Mouse (Mus musculus): Measurements from ENCODE around the gene Lmnb2. TPM values are rescaled to one million over a fixed set of nuclear protein-coding genes. Genes with fewer than 3 reads are reported as not detected.

The Lmnb2 gene
- 10 to 100 TPM; 20.8 to 21.9 TPM for total RNA-seq (2021)
- long read RNA-seq, experiment 1, transcript Lmnb2-201 (12 exons, 3,531 nt): major isoform, 13 of 21 reads
- long read RNA-seq, experiment 1, partial matches to known transcripts: 1 of 21 reads
- long read RNA-seq, experiment 1, other reads (novel, unspliced or antisense): 7 of 21 reads
- long read RNA-seq, experiment 2, transcript Lmnb2-201 (12 exons, 3,531 nt): major isoform, 24 of 37 reads
- long read RNA-seq, experiment 2, partial matches to known transcripts: 0 of 37 reads
- long read RNA-seq, experiment 2, other reads (novel, unspliced or antisense): 13 of 37 reads

DNA sequence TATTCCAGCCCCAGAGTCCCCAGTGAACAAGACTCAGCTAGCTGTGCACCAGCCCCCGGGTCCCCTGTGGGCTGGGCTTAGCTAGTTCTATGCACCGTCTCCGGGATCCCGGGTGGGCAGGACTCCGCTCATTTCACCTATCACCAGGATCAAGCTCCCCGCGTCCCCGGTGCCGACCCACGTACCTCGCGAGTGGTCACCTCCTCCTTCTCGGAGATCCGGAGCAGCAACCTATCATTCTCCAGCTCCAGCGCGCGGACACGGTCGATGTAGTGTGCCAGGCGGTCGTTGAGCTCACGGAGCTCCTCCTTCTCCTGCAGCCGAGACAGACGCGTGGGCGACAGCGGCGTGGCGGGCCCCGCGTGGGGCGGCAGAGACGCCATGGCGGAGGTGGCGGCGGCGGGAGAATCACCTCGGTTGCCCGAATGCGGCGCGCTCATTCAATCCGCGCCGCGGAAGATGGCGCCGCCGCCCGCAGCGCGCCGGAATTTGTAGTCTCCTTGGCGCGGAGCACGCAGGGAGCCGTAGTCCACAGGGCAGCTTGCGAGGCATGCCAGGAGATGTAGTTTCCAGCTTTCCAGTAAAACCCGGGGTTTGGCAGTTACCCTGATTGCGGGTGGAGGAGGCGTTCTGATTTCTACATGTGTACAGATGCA is at the start of gene Lmnb2:
TSS of gene Lmnb2 (minus strand) at position 467 of the 656 bp plus-strand sequence.
- peak within 1 kb of the TSS; percentile 84 for H3K4me3 ChIP-seq
- TF ChIP-seq CTCF (conservative IDR thresholded peaks at IDR 0.05): peak; percentile 18; the same call in 1 of the 2 replicates
- peak; percentile 84 to 87 for DNase-seq (ENCODE audit: low spot score in 2 of 2)
- H3K27ac ChIP-seq: peak within 1 kb of the TSS; percentile 87

DNA sequence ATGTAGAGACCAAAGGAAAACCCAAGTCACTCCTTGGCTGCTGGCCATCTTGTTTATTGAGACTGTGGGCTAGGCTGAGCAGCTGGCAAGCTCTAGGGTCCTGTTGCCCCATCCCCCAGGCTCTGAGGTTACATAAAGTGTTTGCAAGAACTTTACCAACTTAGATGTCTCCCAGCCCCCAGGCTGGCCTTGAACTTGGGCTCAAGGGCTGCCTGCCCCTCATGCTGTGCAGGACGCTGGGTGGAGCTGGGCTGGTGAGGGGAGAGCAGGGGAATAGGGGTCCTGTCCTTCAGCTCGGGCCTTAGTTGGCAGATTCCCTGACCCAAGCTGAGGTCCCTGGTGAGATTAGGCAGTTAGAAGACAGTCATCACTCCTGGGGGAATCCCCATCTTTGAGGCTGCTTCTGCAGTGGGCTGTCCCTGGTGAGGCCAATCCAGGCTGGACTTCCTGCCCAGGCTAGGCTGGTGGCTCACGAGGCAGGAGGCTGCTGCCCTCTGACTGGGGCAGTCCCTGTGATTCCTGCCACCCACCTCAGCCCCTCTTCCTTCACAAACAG is 49.1 kb upstream of the Lmnb2 start:
- Histone ChIP-seq H3K4me3 (no peak overlapping the region), H3K27ac (no peak overlapping the region; the same call in 1 of the 2 replicates)
- TF ChIP-seq CTCF (conservative IDR thresholded peaks at IDR 0.05): no peak
- DNase-seq (ENCODE audit: low spot score in 2 of 2): no peak

DNA sequence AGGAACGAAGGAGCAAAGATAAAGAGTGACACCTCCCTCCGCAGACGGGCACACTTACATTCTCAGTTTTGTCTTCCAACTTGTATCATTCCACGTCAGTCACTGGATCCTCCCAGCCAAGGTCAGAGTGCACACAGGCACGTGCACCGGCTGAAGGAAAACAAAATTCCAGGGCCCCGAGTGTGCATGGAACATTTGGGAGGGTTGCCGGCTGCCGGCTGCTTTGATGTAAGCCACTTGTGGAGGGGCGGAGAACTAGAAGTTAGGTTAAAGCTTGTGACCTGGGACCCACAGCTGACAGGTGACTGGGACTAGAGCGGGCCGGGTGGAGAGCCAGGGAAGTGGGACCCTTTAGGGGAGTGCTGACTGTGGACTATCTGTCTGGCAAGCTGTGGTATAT is 48.3 kb upstream of the Lmnb2 start:
- H3K27ac ChIP-seq: no peak overlapping the region
- DNase-seq (ENCODE audit: low spot score in 2 of 2): no peak
- no peak overlapping the region for H3K4me3 ChIP-seq
- TF ChIP-seq CTCF (conservative IDR thresholded peaks at IDR 0.05): no peak

DNA sequence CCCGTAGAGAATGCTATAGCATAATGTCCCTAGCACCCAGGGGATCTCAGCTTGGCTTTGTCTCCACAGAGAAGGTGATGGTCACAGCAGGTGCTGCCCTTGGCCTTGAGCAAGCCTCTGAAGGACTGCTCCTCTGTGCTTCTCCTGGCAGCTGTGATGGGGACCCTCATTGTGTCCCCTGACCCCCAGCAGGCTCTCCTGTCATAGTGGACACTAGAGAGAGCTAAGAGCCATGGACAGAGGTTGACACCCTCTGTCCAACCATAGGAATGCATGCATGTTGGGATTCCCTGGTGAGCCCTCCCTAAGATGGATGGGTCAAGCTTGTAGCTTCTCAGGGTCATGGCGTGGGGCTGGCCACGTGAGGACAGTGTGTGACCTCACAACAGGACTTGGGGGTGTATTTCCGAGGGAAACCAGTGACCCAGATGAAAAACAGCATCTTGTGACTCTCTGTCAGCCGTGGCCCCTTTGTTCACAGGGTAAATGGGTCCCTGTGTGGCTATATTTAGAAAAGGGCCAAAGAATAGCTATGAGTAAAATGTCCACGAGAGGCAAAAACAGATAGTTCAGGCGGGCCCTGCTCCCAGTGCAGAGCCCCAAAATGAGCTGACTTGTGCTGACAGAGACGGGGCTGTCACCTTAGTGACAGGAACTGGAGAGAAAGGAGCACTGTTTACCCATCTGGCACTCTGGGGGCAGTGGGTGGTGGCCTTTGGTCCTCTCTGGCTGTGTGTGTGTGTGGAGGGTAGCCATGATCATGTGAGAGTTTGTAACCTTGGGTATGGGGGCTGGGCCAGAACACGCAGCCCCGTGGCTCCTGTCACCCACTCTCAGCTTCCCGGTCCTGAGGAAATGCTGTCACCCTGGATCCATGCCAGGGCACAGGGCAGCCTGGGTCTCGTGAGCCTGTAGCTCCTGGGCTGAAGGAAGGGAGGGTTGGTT is 45.3 kb upstream of the Lmnb2 start:
- TF ChIP-seq CTCF (conservative IDR thresholded peaks at IDR 0.05): no peak
- peak overlapping the region; percentile 76 for H3K27ac ChIP-seq
- no peak overlapping the region for H3K4me3 ChIP-seq
- DNase-seq (ENCODE audit: low spot score in 2 of 2): no peak

DNA sequence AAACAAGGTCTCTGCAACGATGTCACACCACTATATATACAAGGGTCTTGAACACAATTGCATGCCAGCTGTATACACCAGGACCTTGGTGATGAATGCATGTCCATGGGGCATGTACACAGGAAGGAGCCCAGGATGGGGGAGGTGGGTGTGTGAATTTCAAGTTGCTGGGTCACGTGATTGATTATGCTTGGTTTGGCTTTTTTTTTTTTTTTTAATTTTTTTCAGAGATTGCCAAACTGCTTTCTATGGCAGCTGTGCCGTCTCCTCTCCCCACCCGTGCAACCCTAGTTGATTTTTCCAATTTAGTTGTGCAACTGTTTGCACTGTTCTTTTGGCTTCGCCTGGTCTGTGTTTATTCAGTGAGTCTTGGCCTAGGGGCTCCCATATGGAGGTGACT is 44.5 kb upstream of the Lmnb2 start:
- no peak overlapping the region for H3K4me3 ChIP-seq
- peak overlapping the region; percentile 76 for H3K27ac ChIP-seq
- peak in 1 of 2 experiments; percentile 32 for DNase-seq (ENCODE audit: low spot score in 2 of 2)
- TF ChIP-seq CTCF (conservative IDR thresholded peaks at IDR 0.05): no peak

DNA sequence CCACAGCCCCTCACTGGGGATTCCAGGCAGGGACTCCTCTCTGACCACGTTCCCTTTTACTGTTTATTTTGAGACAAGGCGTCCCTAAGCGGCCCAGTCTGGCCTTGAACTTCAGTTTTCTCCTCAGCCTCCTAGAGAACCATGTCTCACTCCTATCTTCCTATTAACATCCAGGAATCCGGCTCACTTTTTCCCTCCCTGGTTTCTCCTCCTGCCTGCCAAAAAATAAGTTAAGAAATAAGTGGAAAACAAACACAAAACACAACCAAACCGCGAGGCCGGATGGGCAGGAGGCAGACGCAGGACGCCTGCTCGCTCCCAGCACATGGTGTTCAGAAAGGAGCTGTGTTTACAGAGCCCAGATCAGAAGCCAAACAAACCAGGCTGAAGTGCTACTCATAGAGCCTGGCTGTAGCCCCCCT is 44.0 kb upstream of the Lmnb2 start:
- DNase-seq (ENCODE audit: low spot score in 2 of 2): no peak
- peak overlapping the region; percentile 76 for H3K27ac ChIP-seq
- H3K4me3 ChIP-seq: no peak overlapping the region
- no peak for TF ChIP-seq CTCF (conservative IDR thresholded peaks at IDR 0.05)

DNA sequence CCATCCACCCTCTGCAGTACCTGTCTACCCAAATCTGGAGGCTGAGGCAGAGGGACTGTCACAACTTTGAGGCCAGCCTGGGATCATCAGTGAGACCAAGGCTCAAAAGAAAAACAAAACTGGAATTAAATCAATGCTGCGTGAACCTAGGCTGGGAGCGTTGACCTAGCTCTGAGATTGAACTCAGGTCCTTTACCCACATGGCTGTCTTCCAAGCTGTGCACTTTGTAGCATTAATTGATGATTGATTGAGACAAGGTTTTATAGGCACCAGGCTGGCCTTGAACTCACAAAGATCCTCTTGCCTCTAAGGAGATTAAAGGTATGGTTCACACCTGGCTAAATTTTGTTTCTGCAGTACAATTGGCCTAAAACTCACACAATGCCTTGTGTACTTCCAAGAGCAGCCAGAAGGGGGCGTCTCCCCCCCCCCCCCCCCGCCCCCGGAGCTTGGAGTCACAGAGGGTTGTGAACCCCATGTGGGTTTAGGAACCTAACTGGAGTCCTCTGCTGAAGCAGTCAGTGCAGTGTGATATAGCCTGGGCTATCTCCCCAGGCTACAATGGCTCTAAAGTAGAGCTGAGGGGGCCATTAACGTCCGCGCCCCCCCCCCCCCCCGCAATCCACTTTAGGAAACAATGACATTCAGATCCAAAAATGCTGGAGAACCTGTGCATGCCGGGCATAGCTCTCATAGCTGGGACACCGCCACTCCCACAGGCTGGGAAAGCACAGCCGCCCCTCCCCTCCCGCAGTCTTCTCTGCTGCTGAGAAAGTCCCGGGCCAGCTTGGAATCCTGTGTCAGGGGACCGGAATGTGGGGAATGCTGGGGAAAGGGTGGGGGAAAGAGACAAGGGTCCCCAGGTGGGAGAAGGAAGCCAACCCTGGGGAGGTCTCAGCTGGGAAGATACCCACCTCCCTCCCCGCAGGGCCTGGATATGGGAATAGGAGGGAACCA is 42.8 kb upstream of the Lmnb2 start:
- TF ChIP-seq CTCF (conservative IDR thresholded peaks at IDR 0.05): peak; percentile 79
- Histone ChIP-seq H3K27ac (peak overlapping the region; percentile 64), H3K4me3 (no peak overlapping the region)
- no peak for DNase-seq (ENCODE audit: low spot score in 2 of 2)

DNA sequence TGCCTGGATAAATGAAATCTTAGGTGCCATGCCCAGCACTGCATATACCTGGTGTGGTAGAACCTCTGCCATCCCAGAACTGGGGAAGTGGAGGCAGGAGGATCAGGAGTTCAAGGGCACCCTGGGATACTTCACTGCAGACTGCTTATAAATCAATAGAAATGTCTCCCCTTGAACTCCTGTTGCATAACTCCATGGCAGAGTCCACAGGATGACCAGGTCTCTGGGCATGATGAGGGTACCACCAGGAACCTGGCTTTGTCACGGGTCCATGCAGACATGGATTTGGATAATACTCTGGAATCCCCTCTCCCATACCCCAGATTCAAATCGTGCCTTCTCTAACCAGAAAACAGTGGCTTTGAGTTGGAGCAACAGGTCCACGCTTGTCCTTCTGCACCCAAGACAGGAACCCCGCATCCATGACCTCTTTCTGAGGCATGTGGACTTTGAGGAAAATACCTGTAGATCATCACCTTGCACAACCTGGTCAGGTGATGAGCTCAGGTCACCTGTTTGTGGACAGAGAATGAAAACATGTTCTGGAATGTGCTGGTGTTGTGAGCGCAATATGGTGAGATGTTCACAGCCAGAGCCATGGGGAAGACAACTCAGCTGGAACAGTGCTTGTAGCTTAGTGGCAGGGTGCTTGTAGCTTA is 41.1 kb upstream of the Lmnb2 start:
- no peak for DNase-seq (ENCODE audit: low spot score in 2 of 2)
- TF ChIP-seq CTCF (conservative IDR thresholded peaks at IDR 0.05): no peak
- Histone ChIP-seq H3K27ac (no peak overlapping the region), H3K4me3 (no peak overlapping the region)

DNA sequence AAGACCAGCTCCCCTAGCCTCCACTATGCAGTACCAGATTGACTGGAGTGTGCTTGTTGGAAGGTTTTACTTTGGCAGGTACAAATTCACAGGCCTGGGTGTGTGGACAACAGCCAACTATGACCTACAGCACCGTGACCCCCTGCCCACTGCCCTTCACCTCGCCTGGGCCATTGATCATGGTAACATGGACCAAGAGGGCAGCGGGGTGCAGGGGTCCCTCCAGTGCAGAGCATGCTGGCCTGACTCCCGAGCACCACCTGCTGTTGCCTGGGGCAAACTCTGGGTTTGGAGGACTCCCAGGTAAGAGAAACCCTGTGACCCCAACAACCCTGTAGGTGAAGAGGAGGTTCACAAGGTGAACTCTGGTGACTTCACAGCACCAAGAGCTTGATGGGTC is 39.7 kb upstream of the Lmnb2 start:
- Histone ChIP-seq H3K27ac (no peak overlapping the region), H3K4me3 (no peak overlapping the region)
- TF ChIP-seq CTCF (conservative IDR thresholded peaks at IDR 0.05): no peak
- DNase-seq (ENCODE audit: low spot score in 2 of 2): no peak

DNA sequence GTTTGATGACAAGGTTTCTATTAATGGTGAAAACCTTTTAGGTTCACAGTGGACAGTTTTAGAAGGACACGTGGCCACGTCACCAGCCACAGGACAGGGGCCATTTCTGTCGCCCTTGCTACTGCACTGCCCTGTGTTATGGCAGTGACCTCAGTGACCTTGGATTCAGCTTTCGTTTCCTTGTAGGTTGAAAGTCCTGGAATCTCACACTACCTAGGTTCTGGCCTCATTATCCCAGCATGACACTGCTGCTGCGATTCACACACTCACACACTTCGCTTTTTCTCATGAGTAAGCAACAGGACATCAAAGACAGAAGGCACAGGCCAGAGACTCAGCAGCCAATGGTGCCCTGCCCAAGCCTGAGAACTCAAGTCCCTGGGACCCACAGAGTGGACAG is 38.9 kb upstream of the Lmnb2 start:
- no peak for DNase-seq (ENCODE audit: low spot score in 2 of 2)
- Histone ChIP-seq H3K4me3 (no peak overlapping the region), H3K27ac (no peak overlapping the region)
- no peak for TF ChIP-seq CTCF (conservative IDR thresholded peaks at IDR 0.05)

DNA sequence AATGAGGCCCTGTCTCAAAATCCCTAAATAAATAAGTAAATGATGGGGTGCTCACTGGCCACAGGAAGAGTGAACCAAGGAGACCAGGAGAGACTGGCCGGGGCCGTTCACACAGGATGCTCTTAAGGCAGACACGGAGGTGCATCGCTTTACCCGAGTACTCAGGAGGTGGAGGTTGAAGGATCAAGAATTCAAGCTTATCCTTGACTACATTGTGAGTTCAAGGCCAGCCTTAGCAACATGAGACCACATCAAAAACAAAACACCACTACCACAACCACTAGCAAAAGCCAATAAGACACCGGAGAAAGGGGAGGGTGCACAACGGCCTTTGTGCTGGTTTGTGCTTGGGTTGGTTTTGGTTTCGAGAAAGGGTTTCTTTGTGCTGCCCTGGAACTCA is 38.3 kb upstream of the Lmnb2 start:
- Histone ChIP-seq H3K4me3 (no peak overlapping the region), H3K27ac (no peak overlapping the region)
- no peak for DNase-seq (ENCODE audit: low spot score in 2 of 2)
- TF ChIP-seq CTCF (conservative IDR thresholded peaks at IDR 0.05): no peak
